Mouse (Mus musculus) G1E-ER4 (cell line): Measurements from ENCODE around the gene Agtpbp1. TPM values are rescaled to one million over a fixed set of nuclear protein-coding genes. Genes with fewer than 3 reads are reported as not detected.

Experiments used
- GATA1 ChIP-seq: IDR thresholded peaks from one replicate; pipeline ENCODE4 v1.8.0; 2012; ENCODE audit warnings: low read length, inconsistent platforms
- polyA plus RNA-seq: library from polyadenylated mRNA; stranded (reverse); fragments of >175 nt; gene quantifications from 2 replicates; pipeline ENCODE4 v1.2.3, GENCODE M21; 2012

The Agtpbp1 gene
- polyA plus RNA-seq, 1 experiment, result 6.0 TPM

DNA sequence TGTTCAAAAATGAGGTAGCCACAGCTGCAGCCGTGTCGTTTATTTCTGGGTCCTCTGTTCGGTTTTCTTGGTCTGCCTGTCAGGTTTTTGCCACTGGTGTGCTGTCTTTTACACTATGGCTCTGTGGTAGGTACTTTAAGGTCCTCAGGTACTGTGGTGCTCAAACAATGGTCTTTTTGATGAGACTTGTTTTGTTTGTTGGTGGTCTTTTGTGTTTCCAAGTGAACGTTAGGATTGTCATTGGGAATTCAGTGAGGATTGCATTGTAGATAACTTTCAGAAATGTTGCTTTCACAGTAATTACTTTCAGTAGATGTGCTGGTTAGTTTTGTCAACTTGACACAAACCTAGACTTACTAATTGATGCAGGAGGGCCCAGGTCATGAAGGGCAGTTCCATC is 4.6 kb upstream of the Agtpbp1 start:
- TF ChIP-seq GATA1, result no peak

DNA sequence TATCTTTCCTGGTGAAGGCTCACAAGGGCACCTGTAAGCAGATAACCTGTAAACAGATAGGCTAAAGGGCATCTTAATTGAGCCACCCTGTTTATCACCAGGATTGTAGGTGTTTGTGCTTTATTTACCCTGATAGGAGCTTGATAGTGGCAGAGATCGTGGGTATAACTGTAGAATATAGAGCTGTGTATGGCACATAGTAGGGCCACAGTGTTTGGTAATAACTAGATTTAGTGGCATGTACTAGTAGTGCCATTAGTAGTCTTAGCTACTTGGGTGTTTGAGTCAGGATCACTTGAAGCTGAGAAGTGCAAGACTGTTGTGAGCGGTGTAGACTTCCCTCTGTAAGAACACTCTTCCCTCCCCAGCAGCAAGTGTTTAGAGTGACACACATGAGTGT is 2.2 kb upstream of the Agtpbp1 start:
- no peak for TF ChIP-seq GATA1

DNA sequence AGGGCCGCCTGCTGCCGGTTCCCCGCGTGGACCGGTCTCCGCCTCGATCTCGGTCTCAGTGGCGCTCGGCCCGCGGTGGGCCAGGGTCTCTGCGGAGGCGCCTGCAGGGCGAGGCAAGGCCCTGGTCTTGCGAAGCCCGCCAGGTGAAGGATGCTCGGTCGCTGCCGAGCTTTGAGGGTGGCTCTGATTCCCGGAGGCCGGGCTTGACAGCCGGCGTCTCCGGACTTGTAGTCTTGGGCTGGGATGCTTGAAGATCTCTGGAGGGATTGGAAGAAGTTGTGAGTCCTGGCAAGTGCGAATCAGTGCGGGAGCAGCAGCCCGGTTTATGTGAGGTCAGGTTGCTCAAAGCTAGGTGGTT is 600 bp upstream of the Agtpbp1 start:
- TF ChIP-seq GATA1, result no peak

DNA sequence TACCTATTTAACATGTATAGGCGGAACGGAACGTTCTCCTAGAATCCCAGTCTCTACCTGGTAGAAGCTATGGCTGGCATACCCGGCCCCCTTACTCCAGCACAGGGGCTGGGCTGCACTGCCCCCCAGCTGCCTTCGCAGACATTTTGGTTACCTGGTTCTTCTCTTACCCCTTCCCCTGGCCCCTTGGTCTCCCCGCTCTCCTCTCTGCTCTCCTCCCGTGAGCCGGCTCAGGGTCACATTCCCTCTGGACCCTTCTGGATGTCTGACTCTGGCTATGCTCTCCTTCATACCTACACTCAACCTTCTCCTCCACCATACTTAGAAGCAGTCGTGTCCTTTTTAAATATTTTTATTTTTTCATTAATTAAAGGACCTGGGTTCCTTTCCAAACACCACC is 546 bp downstream of the Agtpbp1 start:
- TF ChIP-seq GATA1, result no peak

DNA sequence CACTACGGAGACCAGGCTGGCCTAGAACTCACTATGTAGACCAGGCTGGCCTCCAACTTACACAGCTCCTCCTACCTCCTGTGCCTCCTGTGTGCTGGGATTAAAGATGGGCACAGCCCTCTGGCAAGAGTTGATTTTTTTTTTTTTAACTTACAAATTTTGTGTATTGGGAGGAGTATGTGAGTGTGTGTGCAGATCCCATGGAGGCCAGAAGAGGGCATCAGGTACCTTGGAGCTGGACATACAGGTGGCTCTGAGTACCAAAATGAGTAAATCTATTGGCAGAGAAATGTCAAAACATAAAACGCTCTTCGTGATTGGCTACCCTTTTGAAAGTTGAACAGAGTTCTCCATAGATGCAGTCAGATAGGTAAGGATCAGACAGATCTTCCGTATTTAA is 4.1 kb downstream of the Agtpbp1 start:
- TF ChIP-seq GATA1, result no peak

DNA sequence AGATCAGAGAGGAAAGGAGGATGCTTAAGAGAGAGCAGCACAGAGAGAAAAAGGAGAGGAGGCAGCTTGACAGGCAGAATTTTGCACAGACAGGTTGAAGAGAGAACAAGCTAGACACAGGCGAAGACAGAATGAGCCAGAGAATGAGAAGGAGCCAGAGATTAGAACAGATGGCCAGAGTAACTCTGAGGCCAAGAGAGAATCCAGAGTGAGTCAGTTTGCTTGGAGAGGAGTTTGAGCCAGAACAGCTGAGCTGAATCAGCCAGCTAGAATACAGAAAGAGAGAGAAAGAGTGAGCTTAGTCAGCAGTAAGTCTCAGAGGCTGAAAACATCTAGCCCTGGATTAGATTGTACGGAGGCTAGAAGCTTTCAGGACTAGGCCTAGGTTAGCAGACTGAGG is 12.5 kb downstream of the Agtpbp1 start:
- no peak for TF ChIP-seq GATA1

DNA sequence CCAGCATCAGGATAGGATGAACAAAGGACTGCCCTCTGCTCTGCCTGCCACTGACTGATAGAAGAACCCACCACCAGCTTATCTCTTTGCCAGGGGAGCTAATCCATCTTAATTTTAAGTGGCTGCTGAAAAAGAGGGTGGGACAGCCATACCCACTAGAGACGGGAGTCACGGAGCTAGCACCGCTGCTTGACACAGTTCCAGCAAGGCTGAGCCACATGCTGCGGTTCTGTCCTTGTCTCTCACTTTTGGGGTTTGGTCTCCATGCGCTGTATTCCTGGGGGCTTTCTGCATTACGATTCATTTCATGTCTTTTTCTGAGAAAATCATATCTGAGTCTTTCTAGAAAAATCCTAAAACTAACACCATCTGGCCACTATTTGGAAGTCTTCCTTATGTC is 13.9 kb downstream of the Agtpbp1 start:
- TF ChIP-seq GATA1, result no peak

DNA sequence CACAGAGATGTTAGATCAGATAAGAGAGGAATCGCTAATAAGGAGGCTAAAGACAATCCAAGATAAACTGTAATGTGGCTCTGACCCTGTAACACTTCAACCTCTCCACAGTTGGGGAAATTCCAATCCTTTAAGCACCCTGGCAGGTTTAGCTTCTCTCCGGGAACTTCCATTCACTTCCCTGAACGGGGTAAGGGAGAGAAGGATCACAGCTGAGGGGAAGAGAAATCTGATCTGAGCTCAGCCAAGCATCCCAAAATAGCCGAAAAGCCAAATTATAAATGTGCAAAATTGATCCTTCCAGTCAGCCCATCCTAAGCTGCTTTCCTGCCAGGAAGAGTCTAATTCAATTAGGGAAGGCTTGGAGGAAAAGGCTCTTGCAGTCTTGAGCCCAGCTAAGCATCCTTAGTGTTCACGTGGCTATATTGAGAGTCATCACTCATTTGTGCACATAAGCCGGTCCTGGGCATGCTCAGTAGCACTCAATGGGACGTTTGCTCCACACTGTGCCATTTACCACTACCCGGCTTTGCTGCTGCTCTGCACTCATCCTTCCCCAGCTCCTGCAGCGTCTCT is 19.0 kb downstream of the Agtpbp1 start:
- no peak for TF ChIP-seq GATA1

DNA sequence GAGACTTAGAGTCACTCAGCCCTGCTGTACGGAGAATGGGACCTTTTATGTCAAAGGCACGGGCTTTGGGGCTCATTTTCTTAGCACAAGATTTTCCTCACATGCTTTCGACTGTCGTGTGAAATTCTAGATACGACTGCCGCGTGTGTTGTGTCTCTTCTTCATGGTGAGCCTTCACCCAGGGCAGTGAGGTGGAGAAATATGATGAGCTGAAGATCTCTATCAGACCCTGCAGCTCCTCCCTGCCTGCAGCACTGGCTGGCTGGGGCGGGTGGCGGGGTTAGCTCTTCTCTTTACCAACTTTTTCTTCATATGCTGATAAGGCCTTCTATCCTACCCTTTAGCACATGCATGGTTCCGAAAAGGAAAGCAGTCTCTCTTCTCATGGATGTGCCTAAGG is 20.1 kb downstream of the Agtpbp1 start:
- TF ChIP-seq GATA1, result no peak

DNA sequence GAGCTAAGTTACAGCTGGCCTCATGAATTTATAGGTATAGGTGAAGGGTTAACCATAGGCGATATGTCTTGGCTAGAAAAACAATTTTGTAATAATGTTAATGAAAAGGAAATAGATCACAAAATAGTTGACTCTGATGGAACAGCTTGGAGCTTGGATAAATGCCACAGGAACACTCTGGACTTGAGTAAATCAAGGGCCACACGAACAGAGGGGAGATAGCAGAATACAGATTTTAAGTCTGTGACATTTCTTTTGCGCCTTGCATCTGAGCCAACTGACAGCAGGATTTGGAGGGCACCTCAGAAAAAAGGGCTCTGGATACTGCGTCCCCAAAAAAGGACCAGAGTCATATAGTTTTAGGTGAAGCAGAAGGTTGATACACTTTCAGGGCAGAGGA is 20.5 kb downstream of the Agtpbp1 start:
- TF ChIP-seq GATA1, result no peak

DNA sequence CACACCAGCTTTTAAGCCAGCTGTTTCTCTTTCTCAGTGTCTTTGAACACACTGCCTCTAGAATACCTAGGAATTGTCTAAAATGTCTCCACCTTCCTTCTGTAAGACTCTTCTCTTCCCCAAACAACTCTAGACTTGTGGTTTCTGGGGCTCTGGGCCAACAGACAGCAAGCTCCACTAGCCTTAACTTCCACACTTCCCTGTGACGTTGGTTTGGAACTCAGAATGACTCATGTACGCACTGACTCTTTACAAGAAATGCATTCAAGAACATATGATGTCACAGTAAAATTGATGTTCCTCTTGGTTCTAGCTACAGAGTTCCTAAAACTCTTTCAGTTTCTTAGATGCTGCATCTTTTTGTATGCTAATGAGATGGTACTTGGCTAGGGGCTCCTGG is 22.6 kb downstream of the Agtpbp1 start:
- no peak for TF ChIP-seq GATA1

DNA sequence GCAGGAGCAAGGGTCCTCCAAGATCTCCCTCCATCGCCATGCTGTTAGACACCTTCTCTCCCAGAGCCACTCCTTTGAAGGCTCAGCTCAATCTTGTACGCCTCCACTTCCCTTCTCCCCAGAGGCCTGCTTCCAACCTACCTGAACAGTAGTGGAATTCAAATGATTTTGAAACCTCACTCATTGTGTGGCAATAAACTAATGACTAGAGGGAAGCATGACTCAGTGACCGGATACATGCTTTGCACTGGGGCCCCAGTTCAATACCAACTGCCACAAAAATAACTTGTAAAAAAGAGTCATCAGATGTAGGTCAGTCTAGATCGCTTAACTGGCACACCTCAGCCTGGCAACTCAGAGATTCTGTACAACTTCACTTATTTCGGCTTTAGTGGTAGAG is 26.3 kb downstream of the Agtpbp1 start:
- no peak for TF ChIP-seq GATA1

DNA sequence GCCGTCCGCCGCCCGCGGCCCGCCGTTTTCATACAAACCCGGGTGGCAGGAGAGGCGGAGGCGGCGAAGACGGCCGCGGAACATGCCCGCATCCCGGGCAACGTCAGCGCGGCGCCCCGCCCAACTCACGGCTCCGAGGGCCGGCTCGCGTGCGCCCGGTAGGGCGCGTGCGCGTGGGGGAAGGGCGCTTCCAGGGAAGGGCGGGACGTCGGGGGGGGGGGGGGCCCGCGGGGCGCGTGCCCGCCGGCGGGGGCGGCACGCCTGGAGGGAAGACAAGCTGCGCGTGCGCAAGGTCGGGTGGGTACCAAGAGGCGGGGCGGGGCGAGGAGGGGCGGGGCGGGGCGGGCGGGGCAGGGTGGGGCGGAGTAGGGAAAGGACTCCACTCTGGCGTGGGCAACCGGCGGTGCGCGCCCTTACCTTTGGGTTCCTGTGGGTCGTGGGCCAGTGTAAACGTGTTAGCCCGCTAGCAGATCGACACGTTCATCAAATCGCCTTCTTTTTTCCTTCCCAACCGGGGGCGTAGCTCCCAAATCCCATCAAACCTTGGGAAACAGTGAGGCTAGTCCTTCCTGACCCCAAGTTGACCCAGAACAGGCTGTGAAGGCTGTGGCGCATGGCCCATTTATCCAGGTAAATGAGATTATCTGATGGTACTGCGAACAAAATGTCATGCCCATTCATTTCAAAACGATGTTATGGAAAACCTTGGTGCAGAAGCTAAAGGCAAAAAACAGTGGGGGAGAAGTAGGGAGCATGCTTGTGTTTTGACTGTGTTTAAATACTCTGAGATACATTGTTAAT is 27.6 kb downstream of the Agtpbp1 start:
- no peak for TF ChIP-seq GATA1

DNA sequence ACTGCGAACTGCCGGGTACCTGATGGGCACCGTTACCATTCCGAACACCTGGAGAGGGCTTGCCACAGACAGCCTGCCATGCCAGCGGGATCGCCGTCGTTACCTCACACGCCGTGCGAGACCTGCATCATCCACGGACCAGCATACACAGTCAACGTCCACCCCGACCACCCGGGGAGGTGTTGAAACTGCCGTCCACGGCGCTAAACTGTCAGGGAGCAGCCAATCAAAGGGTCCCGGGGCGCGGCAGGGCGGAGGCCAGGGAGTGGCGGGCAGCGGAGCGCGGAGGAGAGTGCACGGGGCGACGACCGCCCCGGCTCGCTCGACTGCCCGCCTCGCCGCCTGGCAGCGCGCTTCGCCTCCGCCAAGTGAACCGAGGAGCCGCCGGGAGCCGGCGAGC is 28.4 kb downstream of the Agtpbp1 start:
- TF ChIP-seq GATA1, result no peak

DNA sequence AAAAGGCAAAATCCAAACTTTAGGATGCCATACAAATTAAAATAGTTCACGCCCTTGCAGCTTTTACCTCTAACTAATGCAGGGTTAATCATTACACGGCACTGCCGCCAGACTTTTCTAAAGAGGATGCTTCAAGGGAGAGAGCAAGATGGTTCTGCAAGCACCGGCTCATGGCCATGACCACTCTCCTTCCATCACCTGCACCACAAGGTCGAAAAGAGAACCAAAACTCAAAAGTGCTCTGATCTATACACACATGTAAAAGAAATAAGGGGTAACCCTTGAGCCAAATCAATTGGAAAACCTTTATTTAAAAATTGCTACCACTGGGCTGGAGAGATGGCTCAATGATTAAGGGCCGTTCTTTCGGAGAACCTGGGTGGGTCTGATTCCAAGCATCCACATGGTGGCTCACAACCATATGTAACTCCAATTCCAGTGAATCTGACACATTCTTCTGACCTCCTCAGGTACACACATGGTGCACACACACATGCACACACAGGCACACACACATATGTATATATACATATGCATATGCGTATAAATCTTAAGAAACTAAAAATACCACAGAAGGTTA is 29.3 kb downstream of the Agtpbp1 start:
- TF ChIP-seq GATA1, result no peak

DNA sequence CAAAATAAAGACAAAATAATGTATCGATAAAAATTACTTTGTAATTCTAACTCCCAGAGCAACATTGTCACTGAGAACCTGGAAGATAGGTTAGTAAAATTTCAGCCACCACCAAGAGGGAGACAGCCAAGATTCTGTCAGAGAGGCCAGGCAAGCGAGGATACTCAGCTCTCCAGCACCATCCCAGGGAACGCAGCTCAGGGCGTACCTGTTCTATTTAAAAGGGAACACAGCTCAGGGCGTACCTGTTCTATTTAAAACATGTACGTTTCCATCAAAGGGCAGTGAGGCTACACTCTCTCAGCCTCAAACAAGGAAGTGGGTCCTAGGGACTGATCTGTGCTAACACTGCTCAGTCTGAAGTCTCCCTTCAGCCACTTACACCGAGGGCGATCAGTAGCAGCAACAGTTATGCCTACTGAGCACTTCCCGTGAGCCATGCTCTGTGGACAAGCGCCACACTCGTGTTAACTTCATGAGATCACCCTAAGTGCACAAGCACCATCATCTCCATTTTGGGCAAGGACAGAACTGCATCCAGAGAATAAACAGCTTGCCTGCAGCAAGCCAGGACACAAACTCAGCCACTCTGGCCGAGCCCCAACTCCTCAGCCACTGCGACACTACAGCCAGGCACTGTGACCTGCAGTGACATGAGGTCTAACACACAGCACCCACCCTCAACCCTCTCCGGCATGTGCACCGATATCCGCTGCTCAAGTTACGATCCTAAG is 30.1 kb downstream of the Agtpbp1 start:
- no peak for TF ChIP-seq GATA1
